18 mouse cellular contexts compared by ENCODE assay signal in genomic region chr11:106759028-106759427, GRCm38 (mm10). TPM values are rescaled to one million over a fixed set of nuclear protein-coding genes. Genes with fewer than 3 reads are reported as not detected.
A peak's percentile ranks its signal among the peaks of the same experiment; 100 is the strongest.
DNase-seq lines count a peak whose midpoint lies in the region; ATAC-seq and TF ChIP-seq lines count a peak whose summit lies in the region.
"Had no signal": no experiment of that assay in that cellular context is flagged by ENCODE, and none has a peak within 500 bp of the region (broad histone marks: within the 10 kb centered on the region; RNA-seq: fewer than 3 reads in every experiment).

No protein-coding gene starts in this region.

- H3K27me3 ChIP-seq in spleen, adult 2 months (ENCODE audit: control insufficient read depth, insufficient read depth, low read length), result no peaks in the 10 kb centered on the region
- H3K27me3 ChIP-seq: forebrain, embryonic 12.5 days had no signal

- H3K4me1 ChIP-seq in spleen, adult 2 months (ENCODE audit: control insufficient read depth, insufficient read depth, insufficient read length), result peaks cover 41% of the 10 kb centered on the region

- 28% methylated on average over 3 of the region's 3 CpGs for WGBS in spleen, adult 2 months
- WGBS in macrophage (ENCODE audit: missing documents), result 13% methylated on average over 3 of the region's 3 CpGs

- H3K27ac ChIP-seq in spleen, adult 2 months (ENCODE audit: insufficient read depth, low read length), result peak overlapping the region; percentile 89
- H3K27ac ChIP-seq in macrophage, result peak overlapping the region; percentile 86
- H3K27ac ChIP-seq: forebrain, embryonic 12.5 days; hindbrain, embryonic 14.5 days had no signal

- ATAC-seq in megakaryocyte-erythroid progenitor cell, adult 5-6 weeks (replicated peaks; ENCODE audit: low FRiP score, low TSS enrichment, poor library complexity, severe bottlenecking), result no peak
- ATAC-seq: intestine, embryonic 16.5 days had no signal

- TF ChIP-seq CTCF in spleen, adult 2 months (IDR thresholded peaks at IDR 0.05; ENCODE audit: extremely low read depth, insufficient read depth, insufficient read length, insufficient replicate concordance), result no peak

- H3K36me3 ChIP-seq in spleen, adult 2 months (ENCODE audit: control insufficient read depth, insufficient read depth, low read length), result no peaks in the 10 kb centered on the region
- H3K36me3 ChIP-seq in macrophage (ENCODE audit: inconsistent target), result peaks cover 33% of the 10 kb centered on the region
- H3K36me3 ChIP-seq: forebrain, embryonic 12.5 days had no signal

- intact Hi-C loops in heart, postnatal 10 days (cut with DNase I), result loop anchor here (10.0 kb wide), 1 partner anchor 344 kb away; no protein-coding TSS in a partner anchor
- intact Hi-C loops in gastrocnemius, postnatal 36 days (cut with DNase I), result no loop called here

- TF ChIP-seq POLR2A in spleen, adult 2 months (IDR thresholded peaks at IDR 0.05; ENCODE audit: low read depth, low read length), result peak; percentile 8; the same call in 1 of the 2 replicates

- peak; percentile 93 for DNase-seq in heart, adult 11 months
- no peak for DNase-seq in heart, postnatal 10 days
- peak in 1 of 2 experiments; percentile 44 for DNase-seq in spleen, adult 2 months (ENCODE audit: low read depth in 1 of 2, low spot score in 2 of 2)
- DNase-seq in spleen, adult 12 weeks (ENCODE audit: low spot score), result no peak
- DNase-seq in thymus, postnatal 36 days, result no peak
- no peak for DNase-seq in gastrocnemius, postnatal 36 days
- DNase-seq: adrenal gland, adult 8-10 months; cerebellum, adult 9-11 months; embryo, embryonic 11 days; kidney, postnatal 14 days; thymus, adult 18-20 months had no signal

- H3K4me3 ChIP-seq in spleen, adult 2 months (ENCODE audit: extremely low read depth, insufficient read depth, insufficient read length), result no peak overlapping the region
- no peak overlapping the region for H3K4me3 ChIP-seq in macrophage (ENCODE audit: inconsistent target)
- H3K4me3 ChIP-seq: forebrain, embryonic 12.5 days; myocyte had no signal

- peaks cover 49% of the 10 kb centered on the region for H3K79me2 ChIP-seq in macrophage (ENCODE audit: inconsistent target)

RNA-seq across cellular contexts. Expression of gene Milr1, which starts 8.0 kb away (rescaled TPM):
- 1 to 10 TPM in 1 of 2 experiments, under 1 TPM in 1; 0.94 to 1.1 TPM for total RNA-seq in heart, postnatal 10 days (2021)
- 3.3 and 4.2 TPM in 2 replicates for polyA plus RNA-seq in spleen, adult 2 months (2012; rRNA removed)
- total RNA-seq in macrophage (2018; cell fraction: chromatin; rRNA removed), result 10 to 100 TPM; 11.4 to 83.2 (median 42.8) TPM
- 100 to 1,000 TPM in 13 of 26 experiments, 10 to 100 TPM in 13; 62.8 to 212 (median 131) TPM for total RNA-seq in macrophage (2018; cell fraction: cytosol; rRNA removed)
- total RNA-seq in macrophage (2018; cell fraction: nucleus; rRNA removed), result 100 to 1,000 TPM in 2 of 26 experiments, 10 to 100 TPM in 24; 26.9 to 124 (median 69.1) TPM
- 97.9 to 163 TPM (median 103 TPM) in 3 replicates for polyA plus RNA-seq in macrophage (2018)
- under 1 TPM; 0.22 to 0.28 TPM for total RNA-seq in gastrocnemius, postnatal 36 days (2021)
- total RNA-seq in megakaryocyte-erythroid progenitor cell, adult 5-6 weeks (2014; fragmentation: Nextera tagmentation), result 1.3 and 2.7 TPM in 2 replicates
- 3.4 and 3.5 TPM in 2 replicates for total RNA-seq in megakaryocyte-erythroid progenitor cell, adult 5-6 weeks (2017)
- total RNA-seq: left cerebral cortex, postnatal 25 days had no signal

RNA-seq across cellular contexts. Expression of gene Pecam1, which starts 8.6 kb away (rescaled TPM):
- total RNA-seq in heart, postnatal 10 days (2021), result 100 to 1,000 TPM; 214 to 220 TPM
- 40.3 and 43.5 TPM in 2 replicates for polyA plus RNA-seq in spleen, adult 2 months (2012; rRNA removed)
- 1 to 10 TPM in 25 of 26 experiments, under 1 TPM in 1; 0.84 to 9.0 (median 2.4) TPM for total RNA-seq in macrophage (2018; cell fraction: chromatin; rRNA removed)
- total RNA-seq in macrophage (2018; cell fraction: cytosol; rRNA removed), result 1 to 10 TPM in 13 of 26 experiments, under 1 TPM in 13; 0.47 to 4.9 (median 1.2) TPM
- total RNA-seq in macrophage (2018; cell fraction: nucleus; rRNA removed), result 1 to 10 TPM; 1.2 to 7.4 (median 3.1) TPM
- polyA plus RNA-seq in macrophage (2018), result 0.71 to 1.5 TPM (median 0.98 TPM) in 3 replicates
- total RNA-seq in gastrocnemius, postnatal 36 days (2021), result 10 to 100 TPM; 33.7 to 36.2 TPM
- 9.2 and 11.1 TPM in 2 replicates for total RNA-seq in megakaryocyte-erythroid progenitor cell, adult 5-6 weeks (2014; fragmentation: Nextera tagmentation)
- total RNA-seq in megakaryocyte-erythroid progenitor cell, adult 5-6 weeks (2017), result 8.8 and 14.6 TPM in 2 replicates

RNA-seq across cellular contexts. Expression of gene Polg2, which starts 20.3 kb away (rescaled TPM):
- 1 to 10 TPM; 3.7 to 4.3 TPM for total RNA-seq in heart, postnatal 10 days (2021)
- polyA plus RNA-seq in spleen, adult 2 months (2012; rRNA removed), result 7.2 and 9.0 TPM in 2 replicates
- total RNA-seq in macrophage (2018; cell fraction: chromatin; rRNA removed), result 10 to 100 TPM in 16 of 26 experiments, 1 to 10 TPM in 10; 1.9 to 90.8 (median 16.4) TPM
- total RNA-seq in macrophage (2018; cell fraction: cytosol; rRNA removed), result 1 to 10 TPM in 20 of 26 experiments, under 1 TPM in 6; 0.62 to 3.6 (median 1.8) TPM
- 10 to 100 TPM in 12 of 26 experiments, 1 to 10 TPM in 14; 1.7 to 24.1 (median 9.8) TPM for total RNA-seq in macrophage (2018; cell fraction: nucleus; rRNA removed)
- 1.2 to 4.5 TPM (median 1.9 TPM) in 3 replicates for polyA plus RNA-seq in macrophage (2018)
- total RNA-seq in gastrocnemius, postnatal 36 days (2021), result 1 to 10 TPM; 3.1 to 3.2 TPM
- total RNA-seq in megakaryocyte-erythroid progenitor cell, adult 5-6 weeks (2014; fragmentation: Nextera tagmentation), result 6.8 and 15.3 TPM in 2 replicates
- total RNA-seq in megakaryocyte-erythroid progenitor cell, adult 5-6 weeks (2017), result 16.4 and 18.1 TPM in 2 replicates

RNA-seq across cellular contexts. Expression of gene Ddx5, which starts 30.0 kb away (rescaled TPM):
- 100 to 1,000 TPM; 513 to 524 TPM for total RNA-seq in heart, postnatal 10 days (2021)
- 608 and 672 TPM in 2 replicates for polyA plus RNA-seq in spleen, adult 2 months (2012; rRNA removed)
- 1,000 to 10,000 TPM; 1,977 to 3,563 (median 2,658) TPM for total RNA-seq in macrophage (2018; cell fraction: chromatin; rRNA removed)
- total RNA-seq in macrophage (2018; cell fraction: cytosol; rRNA removed), result 100 to 1,000 TPM; 341 to 915 (median 562) TPM
- total RNA-seq in macrophage (2018; cell fraction: nucleus; rRNA removed), result 1,000 to 10,000 TPM; 1,291 to 2,429 (median 1,755) TPM
- polyA plus RNA-seq in macrophage (2018), result 399 to 726 TPM (median 627 TPM) in 3 replicates
- 100 to 1,000 TPM; 185 to 233 TPM for total RNA-seq in gastrocnemius, postnatal 36 days (2021)
- total RNA-seq in megakaryocyte-erythroid progenitor cell, adult 5-6 weeks (2014; fragmentation: Nextera tagmentation), result 569 and 578 TPM in 2 replicates
- total RNA-seq in megakaryocyte-erythroid progenitor cell, adult 5-6 weeks (2017), result 1,198 and 1,708 TPM in 2 replicates

RNA-seq across cellular contexts. Expression of gene Cep95, which starts 30.0 kb away (rescaled TPM):
- 10 to 100 TPM in 1 of 2 experiments, 1 to 10 TPM in 1; 7.7 to 10.5 TPM for total RNA-seq in heart, postnatal 10 days (2021)
- polyA plus RNA-seq in spleen, adult 2 months (2012; rRNA removed), result 2.0 and 2.1 TPM in 2 replicates
- total RNA-seq in macrophage (2018; cell fraction: chromatin; rRNA removed), result 100 to 1,000 TPM in 5 of 26 experiments, 10 to 100 TPM in 21; 11.3 to 128 (median 74.8) TPM
- 10 to 100 TPM in 3 of 26 experiments, 1 to 10 TPM in 23; 1.9 to 11.0 (median 8.5) TPM for total RNA-seq in macrophage (2018; cell fraction: cytosol; rRNA removed)
- total RNA-seq in macrophage (2018; cell fraction: nucleus; rRNA removed), result 10 to 100 TPM; 10.9 to 88.9 (median 37.9) TPM
- 6.7 to 17.1 TPM (median 14.3 TPM) in 3 replicates for polyA plus RNA-seq in macrophage (2018)
- total RNA-seq in gastrocnemius, postnatal 36 days (2021), result 1 to 10 TPM; 3.1 to 3.9 TPM
- total RNA-seq in megakaryocyte-erythroid progenitor cell, adult 5-6 weeks (2014; fragmentation: Nextera tagmentation), result 52.0 and 58.1 TPM in 2 replicates
- 25.2 and 42.1 TPM in 2 replicates for total RNA-seq in megakaryocyte-erythroid progenitor cell, adult 5-6 weeks (2017)

Comparison
In these comparisons a context has a peak if more than half of its experiments do, and no peak if none do; other contexts are left out.
1. RNA of gene Pecam1, which starts 8.6 kb away (total RNA-seq): 214 to 220 TPM in heart, postnatal 10 days; 33.7 to 36.2 TPM in gastrocnemius, postnatal 36 days and 8.8 to 14.6 TPM in megakaryocyte-erythroid progenitor cell, adult 5-6 weeks; every median in the first group is over 4 times any median in the second.